Mouse (Mus musculus) cerebellum, postnatal 25 days (tissue): Measurements from ENCODE around the gene Ephx1.
"Not testable (repeated sequence)": the region's sequence is repeated elsewhere in the genome, so short reads cannot be mapped to it uniquely, and the experiment has no call there.

Source experiments
- DNase-seq, 2 experiments: peaks; one replicate each; pipeline ENCODE4 v3.0.0; 2021; ENCODE audit warnings: mixed read lengths in 2 of 2

Ephx1 gene

GRCm38 (mm10) chr1:181020756-181021487, at the start of gene Ephx1:
Gene Ephx1 (minus strand): TSS chr1:181020904.
- no peak for DNase-seq

DNA sequence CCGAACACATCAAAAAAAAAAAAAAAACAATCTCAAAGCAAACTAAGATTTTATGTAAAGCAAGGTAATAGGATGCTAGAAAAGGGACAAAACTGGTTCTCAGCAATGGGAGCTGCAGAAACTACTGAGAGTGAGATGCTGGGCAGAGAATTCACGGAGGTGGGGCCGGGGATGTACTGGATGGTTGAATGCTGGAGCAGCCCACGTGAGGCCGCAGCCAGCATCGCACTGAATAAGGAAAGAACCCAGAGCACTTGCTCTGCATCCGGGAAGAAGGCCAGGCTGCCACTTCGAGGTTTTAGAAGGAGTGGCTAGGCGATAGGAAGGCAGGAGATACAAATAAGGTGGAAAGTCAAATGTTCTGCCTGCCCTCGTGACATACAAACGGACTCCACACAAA, 49.0 kb upstream of the Ephx1 start:
- DNase-seq, result no peak

GRCm38 (mm10) chr1:181068344-181068743, 47.6 kb upstream of the Ephx1 start:
- no peak for DNase-seq

DNA sequence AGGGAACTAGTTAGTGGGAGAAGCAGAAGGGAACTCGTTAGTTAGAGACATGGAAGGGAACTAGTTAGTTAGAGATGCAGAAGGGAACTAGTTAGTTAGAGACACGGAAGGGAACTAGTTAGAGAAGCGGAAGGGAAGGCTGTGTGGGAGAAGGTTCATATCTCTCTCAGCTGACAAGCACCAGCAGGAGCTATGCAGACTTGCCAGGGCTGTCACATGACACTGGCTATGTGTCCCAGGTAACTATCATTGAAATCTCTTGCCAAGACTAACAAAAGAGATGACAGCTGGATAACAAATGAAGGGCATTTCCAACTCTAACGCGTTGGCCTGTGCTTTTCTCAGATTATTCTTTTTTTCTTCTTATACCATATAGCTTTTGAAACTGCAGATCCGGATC, 43.9 kb upstream of the Ephx1 start:
- peak; percentile 30 to 55 for DNase-seq

DNA sequence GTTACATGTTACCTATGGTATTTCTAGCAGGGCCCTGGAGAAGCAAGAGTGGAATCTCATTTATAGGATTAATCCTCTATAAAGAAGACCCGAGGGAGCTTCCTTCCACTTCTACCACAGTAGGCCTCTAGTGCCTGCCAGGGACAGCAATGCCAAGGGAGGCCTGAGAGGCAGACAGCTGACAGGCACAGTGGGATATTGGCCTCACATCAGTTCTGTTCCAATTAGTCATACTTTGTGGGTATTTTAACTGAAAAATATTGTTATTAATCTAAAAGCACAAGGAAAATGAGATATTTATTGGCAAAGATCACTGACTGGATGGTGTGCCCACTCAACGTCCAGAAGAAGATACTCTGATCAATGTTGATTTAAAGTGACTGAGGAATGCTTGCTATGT, 43.3 kb upstream of the Ephx1 start:
- peak; percentile 60 to 75 for DNase-seq

- no peak for DNase-seq
Observed at GRCm38 (mm10) chr1:181061784-181062485, 41.2 kb upstream of the Ephx1 start.

DNA sequence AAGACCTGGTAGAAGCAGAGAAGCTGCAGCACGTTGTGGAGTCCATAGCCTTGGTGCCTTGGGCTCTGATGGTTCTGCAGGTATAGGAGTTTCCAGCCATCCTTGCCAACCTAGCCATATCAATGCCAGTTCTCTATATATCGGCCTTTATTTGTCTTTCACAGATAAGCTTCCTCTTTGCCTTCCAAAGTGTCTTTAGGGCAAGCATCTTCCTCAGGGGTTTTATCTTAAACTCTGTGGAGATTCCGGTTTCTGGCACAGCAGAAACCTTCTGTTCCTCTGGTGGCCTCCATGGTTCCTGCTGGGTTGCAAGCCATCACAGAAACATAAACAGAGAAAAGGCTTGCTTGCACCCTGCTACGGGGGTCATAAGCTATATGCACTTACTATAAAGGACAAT, 32.2 kb upstream of the Ephx1 start:
- no peak for DNase-seq

- DNase-seq, result no peak
Observed at GRCm38 (mm10) chr1:181050937-181051336, 30.2 kb upstream of the Ephx1 start, which contains the start of gene 9130409I23Rik. Gene 9130409I23Rik (plus strand): TSS chr1:181051237.

DNA sequence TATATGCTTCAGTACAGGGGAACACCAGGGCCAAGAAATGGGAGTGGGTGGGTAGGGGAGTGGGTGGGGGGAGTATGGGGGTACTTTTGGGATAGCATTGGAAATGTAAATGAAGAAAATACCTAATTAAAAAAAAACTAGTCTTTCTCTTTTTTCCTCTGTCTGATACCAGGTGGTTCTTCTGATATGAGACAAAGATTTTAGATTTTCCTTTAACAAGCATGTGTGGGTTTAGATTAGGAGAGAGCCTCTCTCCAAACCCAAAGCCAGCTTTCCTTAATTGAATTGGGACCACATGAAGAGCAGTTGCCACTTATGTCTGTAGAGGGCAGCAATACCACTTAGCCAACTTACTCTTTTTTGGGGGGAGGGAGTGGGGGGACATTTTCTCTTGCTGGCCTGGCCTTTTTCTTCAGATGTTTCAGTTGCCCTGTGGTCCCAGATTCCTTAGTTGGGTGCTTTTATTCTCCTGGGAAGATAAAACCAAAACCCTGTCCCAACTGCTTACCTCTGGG, 28.7 kb upstream of the Ephx1 start:
- no peak for DNase-seq

DNA sequence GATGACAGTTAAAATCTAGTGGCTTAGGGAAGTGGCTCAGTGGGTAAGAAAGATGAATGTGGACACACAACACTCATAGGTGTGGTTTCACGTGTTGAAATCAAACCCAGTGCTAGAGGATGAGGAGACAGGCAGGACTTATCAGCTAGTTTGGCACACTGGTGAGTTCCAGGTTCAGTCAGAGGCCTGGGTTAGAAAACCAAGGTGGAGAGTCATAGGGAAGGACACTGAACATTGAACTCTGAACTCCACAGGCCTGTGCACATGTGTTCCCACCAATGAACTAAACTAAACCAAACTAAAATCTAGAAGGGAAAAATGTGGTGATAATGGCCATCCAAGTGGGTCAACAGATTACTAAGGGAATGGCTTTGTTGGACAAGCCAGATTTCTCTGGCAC, 26.8 kb upstream of the Ephx1 start:
- no peak for DNase-seq

DNA sequence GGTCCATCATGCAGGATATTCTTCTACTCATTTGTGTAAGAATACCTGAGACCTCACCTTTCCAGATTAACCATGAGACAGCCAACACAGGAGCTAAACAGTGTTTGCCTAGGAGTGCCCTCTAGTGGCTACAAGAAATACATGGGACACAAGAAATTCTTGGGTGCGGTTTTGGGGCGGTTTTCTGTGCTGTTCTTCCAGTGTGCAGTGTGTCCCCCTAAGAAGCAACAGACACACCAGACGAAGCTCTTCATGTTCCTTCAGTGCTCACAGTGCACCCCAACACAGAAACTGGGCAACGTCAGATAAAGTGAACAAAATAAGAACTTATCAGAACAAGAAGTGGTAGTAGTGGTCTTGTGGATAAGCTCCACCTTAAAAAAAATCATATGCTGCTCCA, 18.9 kb upstream of the Ephx1 start:
- peak; percentile 29 to 59 for DNase-seq

GRCm38 (mm10) chr1:181037623-181038022, 16.9 kb upstream of the Ephx1 start:
- DNase-seq, result peak in 1 of 2 experiments; percentile 33

GRCm38 (mm10) chr1:181035015-181035778, 14.5 kb upstream of the Ephx1 start:
- not testable (repeated sequence) for DNase-seq

- DNase-seq, result peak; percentile 61 to 80
Observed at GRCm38 (mm10) chr1:181022265-181022664, 1.6 kb upstream of the Ephx1 start.

DNA sequence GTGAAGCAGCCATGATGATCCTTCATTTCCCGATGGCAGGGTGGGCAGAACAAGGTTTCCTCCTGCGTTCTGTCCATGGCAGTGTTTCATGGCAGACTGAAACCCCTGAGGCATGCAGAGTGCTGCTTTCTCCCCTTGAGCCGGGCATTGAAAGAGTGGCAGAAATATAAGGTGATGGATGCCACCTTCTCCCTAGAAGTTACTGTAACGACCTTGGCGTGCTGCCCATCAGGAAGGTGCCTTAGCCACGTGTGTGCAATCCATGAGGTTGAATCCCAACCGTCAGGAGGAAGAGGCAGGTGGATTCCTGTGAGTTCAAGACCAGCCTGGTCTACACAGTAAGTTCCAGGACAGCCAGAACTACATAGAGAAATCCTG, 773 bp upstream of the Ephx1 start:
- no peak for DNase-seq

- DNase-seq, result no peak
Observed at GRCm38 (mm10) chr1:181017890-181018420, 2.7 kb downstream of the Ephx1 start.

- peak; percentile 90 to 93 for DNase-seq
Observed at GRCm38 (mm10) chr1:181017212-181017711, 3.4 kb downstream of the Ephx1 start.

- peak; percentile 79 to 83 for DNase-seq
Observed at GRCm38 (mm10) chr1:181016532-181017131, 4.1 kb downstream of the Ephx1 start.

DNA sequence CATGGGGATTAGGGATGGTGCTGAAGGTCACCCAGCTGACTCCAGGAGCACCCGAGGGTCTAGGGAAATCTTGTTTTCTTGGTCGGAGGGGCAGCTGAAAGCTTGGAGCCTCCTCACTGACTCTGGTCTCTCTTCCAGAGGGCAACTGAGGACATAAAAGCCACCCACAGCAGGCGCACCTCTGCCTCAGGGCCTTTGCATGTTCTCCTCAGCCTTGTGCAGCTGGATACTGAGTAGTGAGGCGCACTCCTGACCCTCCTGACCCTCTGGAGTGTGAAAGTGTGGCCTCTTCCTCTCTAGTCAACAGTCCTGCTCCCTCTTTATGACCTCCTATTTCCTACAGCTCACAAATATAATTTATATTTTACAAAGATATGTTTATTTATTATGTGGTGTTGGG, 4.7 kb downstream of the Ephx1 start:
- no peak for DNase-seq

- DNase-seq, result peak; percentile 42 to 45
Observed at GRCm38 (mm10) chr1:181015558-181015957, 5.1 kb downstream of the Ephx1 start.

DNA sequence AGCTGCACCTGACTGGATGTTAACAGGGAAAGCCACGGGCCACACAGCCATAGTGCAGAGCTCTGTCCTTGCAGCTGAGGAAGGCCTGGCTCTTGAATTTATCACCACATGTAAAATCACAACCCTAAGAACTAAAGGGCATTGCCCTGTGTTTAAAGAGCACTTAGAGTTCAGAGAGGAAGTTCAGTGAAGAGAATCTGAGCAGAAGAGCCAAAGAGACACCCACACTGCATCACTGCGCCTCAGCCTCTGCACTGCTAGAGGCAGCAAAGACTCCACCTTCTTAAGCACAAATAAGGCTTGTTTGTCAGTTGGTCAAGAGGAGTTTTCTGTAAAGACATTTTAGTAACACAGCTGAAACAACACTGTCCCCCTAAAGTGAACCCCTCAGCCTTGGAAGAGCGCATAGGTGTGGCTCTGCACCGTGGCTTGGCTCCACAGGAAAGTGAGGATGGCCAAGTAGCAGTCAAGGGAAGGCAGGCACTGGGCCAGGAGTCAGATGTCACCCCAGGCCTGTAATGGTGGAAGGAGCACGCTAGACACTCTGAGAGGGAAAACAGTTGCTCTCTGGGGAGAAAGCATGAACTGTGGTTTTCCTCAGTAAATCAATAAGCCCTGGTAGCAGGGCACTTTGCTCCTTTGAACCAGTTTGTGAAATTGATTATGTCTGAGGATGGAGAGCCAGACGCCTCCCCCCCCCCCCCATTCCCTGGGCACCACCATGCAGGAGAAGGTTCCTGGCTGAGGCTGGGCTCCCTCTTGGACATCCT, 5.8 kb downstream of the Ephx1 start:
- peak; percentile 61 to 75 for DNase-seq

DNA sequence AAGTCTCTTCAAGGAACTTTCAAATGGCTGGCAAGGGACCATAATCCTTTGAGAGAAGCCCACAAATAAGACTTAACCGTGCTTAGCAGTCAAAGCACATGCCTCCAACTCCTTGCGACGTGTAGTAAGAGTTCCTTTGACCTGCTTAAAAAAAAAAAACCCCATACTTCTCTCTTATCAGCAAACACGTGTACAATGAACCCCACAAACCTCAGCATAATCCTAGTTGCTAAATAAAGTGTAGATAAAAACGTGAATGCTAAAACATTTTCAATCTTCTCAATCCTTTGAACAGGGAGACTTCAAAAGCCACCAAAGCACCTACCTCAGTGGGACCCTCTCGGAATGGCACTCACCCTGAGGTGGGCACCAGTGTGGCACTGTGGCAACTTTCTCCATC, 7.3 kb downstream of the Ephx1 start:
- DNase-seq, result peak in 1 of 2 experiments; percentile 3
